Mouse (Mus musculus): ENCODE results near the gene Gm45837. TPM values are rescaled to one million over a fixed set of nuclear protein-coding genes. Genes with fewer than 3 reads are reported as not detected.

Gm45837 gene
- polyA plus RNA-seq, 1 experiment from 2014 or later: not detected

- no peak for TF ChIP-seq CTCF (IDR thresholded peaks at IDR 0.05; ENCODE audit: low read depth)
- H3K4me2 ChIP-seq: 0 out of 2 replicates have a peak overlapping the region, but pooled peaks have one; percentile 7
- H3K27ac ChIP-seq (ENCODE audit: low read depth): no peak overlapping the region
- 0 out of 2 replicates have a peak, but pooled peaks cover 8% of the 10 kb centered on the region for H3K27me3 ChIP-seq (ENCODE audit: insufficient read depth, low read length)
- 5% methylated on average over 27 of the region's 27 CpGs for WGBS
- H3K36me3 ChIP-seq (ENCODE audit: insufficient read depth): peaks cover 7% of the 10 kb centered on the region
- H3K4me1 ChIP-seq (ENCODE audit: insufficient read depth): peaks cover 15% of the 10 kb centered on the region; the same call in 1 of the 2 replicates
- no peak overlapping the region for H3K4me3 ChIP-seq (ENCODE audit: low read depth, low read length)
- ATAC-seq (ENCODE audit: insufficient read depth) (no peak), DNase-seq (peak; percentile 73)
- H3K9me3 ChIP-seq (ENCODE audit: low read depth, low read length): no peaks in the 10 kb centered on the region
- no peak overlapping the region for H3K9ac ChIP-seq
Observed at GRCm38 (mm10) chr7:101419013-101419770, 8.5 kb downstream of the Gm45837 start.

- H3K4me3 ChIP-seq (ENCODE audit: low read depth, low read length): no peak within 1 kb of the TSS
- no peaks in the 10 kb centered on the region for H3K36me3 ChIP-seq (ENCODE audit: insufficient read depth)
- H3K27me3 ChIP-seq (ENCODE audit: insufficient read depth, low read length): 0 out of 2 replicates have a peak, but pooled peaks cover 14% of the 10 kb centered on the region
- no peaks in the 10 kb centered on the region for H3K4me1 ChIP-seq (ENCODE audit: insufficient read depth)
- H3K4me2 ChIP-seq: no peak within 1 kb of the TSS
- no peak within 1 kb of the TSS for H3K9ac ChIP-seq
- WGBS: 17% methylated on average over 6 of the region's 6 CpGs
- ATAC-seq (ENCODE audit: insufficient read depth) (no peak), DNase-seq (no peak)
- no peak within 1 kb of the TSS for H3K27ac ChIP-seq (ENCODE audit: low read depth)
- TF ChIP-seq CTCF (IDR thresholded peaks at IDR 0.05; ENCODE audit: low read depth): no peak
- no peaks in the 10 kb centered on the region for H3K9me3 ChIP-seq (ENCODE audit: low read depth, low read length)
Observed at GRCm38 (mm10) chr7:101421529-101421928, 10.8 kb downstream of the Gm45837 start, which contains the start of gene Pde2a. Gene Pde2a (plus strand): TSS chr7:101421691.

DNA sequence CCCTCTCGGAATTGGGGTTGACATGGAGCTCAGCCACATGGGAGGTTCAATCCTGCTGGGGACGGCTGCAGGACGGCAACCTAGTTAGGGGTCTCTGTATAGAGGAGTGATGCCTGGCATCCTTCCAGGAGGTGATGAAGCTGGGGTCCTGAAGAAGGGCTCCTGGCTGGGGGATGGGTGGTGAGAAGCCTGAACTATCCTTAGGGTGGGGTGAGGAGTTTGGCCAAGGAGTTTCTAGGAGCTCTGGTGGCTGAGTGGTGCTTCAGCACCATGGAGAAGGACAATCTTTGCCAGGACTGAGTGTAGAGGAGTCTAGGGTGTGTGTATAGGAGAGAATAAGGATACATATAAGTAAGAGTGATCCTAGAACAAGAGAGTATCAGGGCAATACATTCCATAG, 11.4 kb downstream of the Gm45837 start:
- no peaks in the 10 kb centered on the region for H3K36me3 ChIP-seq (ENCODE audit: insufficient read depth)
- H3K4me1 ChIP-seq (ENCODE audit: insufficient read depth): no peaks in the 10 kb centered on the region
- WGBS: 33% methylated on average over 3 of the region's 3 CpGs
- DNase-seq: peak; percentile 78
- no peaks in the 10 kb centered on the region for H3K9me3 ChIP-seq (ENCODE audit: low read depth, low read length)
- H3K9ac ChIP-seq: no peak overlapping the region
- H3K4me3 ChIP-seq (ENCODE audit: low read depth, low read length): no peak overlapping the region
- no peak for TF ChIP-seq CTCF (IDR thresholded peaks at IDR 0.05; ENCODE audit: low read depth)
- H3K4me2 ChIP-seq: no peak overlapping the region
- ATAC-seq (ENCODE audit: insufficient read depth): no peak
- 0 out of 2 replicates have a peak, but pooled peaks cover 14% of the 10 kb centered on the region for H3K27me3 ChIP-seq (ENCODE audit: insufficient read depth, low read length)
- H3K27ac ChIP-seq (ENCODE audit: low read depth): no peak overlapping the region

DNA sequence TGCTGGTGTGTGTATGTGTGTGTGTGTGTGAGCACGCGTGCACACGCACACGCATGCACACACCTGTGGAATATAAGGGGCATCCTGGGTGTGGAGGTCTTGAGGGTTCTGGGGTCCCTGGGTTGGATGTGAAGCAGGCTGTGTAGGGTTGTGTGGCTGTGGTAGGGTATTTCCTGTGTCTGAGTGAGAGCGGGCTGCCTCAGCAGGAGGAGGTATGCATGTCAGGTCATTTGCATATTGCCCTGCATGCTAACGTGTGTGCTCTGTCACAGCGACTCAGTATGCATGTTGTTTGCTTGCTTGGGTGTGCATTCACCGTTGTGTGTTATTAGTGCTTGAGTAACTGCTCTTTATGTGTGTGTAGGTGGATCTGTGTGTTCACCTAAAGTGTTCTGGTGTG, 12.0 kb downstream of the Gm45837 start:
- no peak for ATAC-seq (ENCODE audit: insufficient read depth)
- Histone ChIP-seq H3K27me3 (ENCODE audit: insufficient read depth, low read length) (0 out of 2 replicates have a peak, but pooled peaks cover 14% of the 10 kb centered on the region), H3K27ac (ENCODE audit: low read depth) (no peak overlapping the region), H3K9ac (no peak overlapping the region), H3K4me3 (ENCODE audit: low read depth, low read length) (no peak overlapping the region), H3K4me1 (ENCODE audit: insufficient read depth) (no peaks in the 10 kb centered on the region), H3K36me3 (ENCODE audit: insufficient read depth) (no peaks in the 10 kb centered on the region), H3K9me3 (ENCODE audit: low read depth, low read length) (no peaks in the 10 kb centered on the region), H3K4me2 (no peak overlapping the region)
- WGBS: 82% methylated on average over 8 of the region's 8 CpGs
- no peak for DNase-seq
- TF ChIP-seq CTCF (IDR thresholded peaks at IDR 0.05; ENCODE audit: low read depth): no peak

- H3K27ac ChIP-seq (ENCODE audit: low read depth): no peak overlapping the region
- peak; percentile 32 for DNase-seq
- H3K9ac ChIP-seq: no peak overlapping the region
- no peak for TF ChIP-seq CTCF (IDR thresholded peaks at IDR 0.05; ENCODE audit: low read depth)
- 0 out of 2 replicates have a peak, but pooled peaks cover 8% of the 10 kb centered on the region for H3K27me3 ChIP-seq (ENCODE audit: insufficient read depth, low read length)
- H3K36me3 ChIP-seq (ENCODE audit: insufficient read depth): no peaks in the 10 kb centered on the region
- WGBS: 51% methylated on average over 6 of the region's 6 CpGs
- H3K4me1 ChIP-seq (ENCODE audit: insufficient read depth): no peaks in the 10 kb centered on the region
- no peak overlapping the region for H3K4me2 ChIP-seq
- H3K9me3 ChIP-seq (ENCODE audit: low read depth, low read length): no peaks in the 10 kb centered on the region
- ATAC-seq (ENCODE audit: insufficient read depth): no peak
- no peak overlapping the region for H3K4me3 ChIP-seq (ENCODE audit: low read depth, low read length)
Observed at GRCm38 (mm10) chr7:101423970-101424369, 13.3 kb downstream of the Gm45837 start.

- H3K27ac ChIP-seq (ENCODE audit: low read depth): no peak overlapping the region
- TF ChIP-seq CTCF (IDR thresholded peaks at IDR 0.05; ENCODE audit: low read depth): no peak
- ATAC-seq (ENCODE audit: insufficient read depth) (no peak), DNase-seq (no peak)
- H3K4me2 ChIP-seq: no peak overlapping the region
- WGBS: 66% methylated on average over 8 of the region's 8 CpGs
- H3K4me1 ChIP-seq (ENCODE audit: insufficient read depth): no peaks in the 10 kb centered on the region
- no peak overlapping the region for H3K4me3 ChIP-seq (ENCODE audit: low read depth, low read length)
- H3K9me3 ChIP-seq (ENCODE audit: low read depth, low read length): no peaks in the 10 kb centered on the region
- H3K9ac ChIP-seq: no peak overlapping the region
- no peaks in the 10 kb centered on the region for H3K36me3 ChIP-seq (ENCODE audit: insufficient read depth)
- H3K27me3 ChIP-seq (ENCODE audit: insufficient read depth, low read length): 0 out of 2 replicates have a peak, but pooled peaks cover 8% of the 10 kb centered on the region
Observed at GRCm38 (mm10) chr7:101426692-101427091, 16.0 kb downstream of the Gm45837 start.

DNA sequence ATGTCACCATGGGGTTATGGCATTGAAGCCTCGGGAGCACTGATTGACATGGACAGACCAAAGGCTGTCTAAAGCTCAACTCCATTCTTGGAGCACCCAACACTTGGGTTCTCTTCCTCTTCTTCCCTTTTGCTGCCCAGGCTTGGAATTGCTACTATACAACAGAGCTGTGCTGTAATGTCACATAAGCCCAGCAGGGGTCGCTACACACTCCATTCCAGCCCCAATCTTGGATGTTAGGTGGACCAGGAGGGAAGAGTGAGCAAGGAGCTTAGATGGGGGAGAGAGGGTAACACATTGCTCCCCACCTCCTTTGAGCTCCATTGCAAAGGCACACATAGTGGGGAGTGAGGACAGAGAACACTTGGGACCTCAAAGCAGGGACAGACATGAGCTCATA, 17.1 kb downstream of the Gm45837 start:
- WGBS: 4% methylated on average over 2 of the region's 2 CpGs
- DNase-seq: peak; percentile 53
- Histone ChIP-seq H3K27me3 (ENCODE audit: insufficient read depth, low read length) (0 out of 2 replicates have a peak, but pooled peaks cover 5% of the 10 kb centered on the region), H3K4me3 (ENCODE audit: low read depth, low read length) (no peak overlapping the region), H3K36me3 (ENCODE audit: insufficient read depth) (no peaks in the 10 kb centered on the region), H3K27ac (ENCODE audit: low read depth) (no peak overlapping the region), H3K9ac (no peak overlapping the region), H3K4me2 (no peak overlapping the region), H3K4me1 (ENCODE audit: insufficient read depth) (no peaks in the 10 kb centered on the region), H3K9me3 (ENCODE audit: low read depth, low read length) (no peaks in the 10 kb centered on the region)
- ATAC-seq (ENCODE audit: insufficient read depth): no peak
- peak; percentile 78 for TF ChIP-seq CTCF (IDR thresholded peaks at IDR 0.05; ENCODE audit: low read depth)

All from lung, embryonic 14.5 days (tissue).